Mouse (Mus musculus) c-Kit-negative CD71-positive TER-119-positive erythroid progenitor cells, embryonic 14.5 days (primary cell): Measurements from ENCODE around the gene Fam205a4.
"Not testable (repeated sequence)": the region's sequence is repeated elsewhere in the genome, so short reads cannot be mapped to it uniquely, and the experiment has no call there.

Experiments used
- DNase-seq: peaks from one replicate; pipeline ENCODE4 v3.0.0-alpha.2; 2013; ENCODE audit warnings: low read depth, low spot score

Gene Fam205a4

DNA sequence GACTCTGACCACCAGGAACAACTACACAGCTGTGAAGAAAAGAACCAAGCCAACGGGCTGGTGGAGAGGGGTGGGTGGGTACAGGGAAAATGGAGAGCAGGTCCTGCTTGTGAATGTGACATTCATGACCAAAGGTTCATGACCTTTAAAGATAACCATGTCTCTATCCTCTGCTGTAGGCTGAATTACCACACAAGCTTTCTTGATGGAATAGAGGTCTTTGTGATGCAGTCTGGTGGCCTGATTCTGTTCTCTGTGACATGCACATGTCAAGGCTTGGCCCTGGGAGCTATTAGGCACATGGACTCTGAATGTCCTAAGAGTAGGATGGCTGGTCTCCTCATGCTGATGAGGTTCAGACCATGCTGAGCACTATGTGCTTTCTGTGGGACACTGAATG lies at the start of gene Fam205a4:
Fam205a4 (plus strand) TSS at position 301 of the 400 bp plus-strand sequence.
- DNase-seq, result not testable (repeated sequence)

- not testable (repeated sequence) for DNase-seq
These were observed 24.6 kb upstream of the Fam205a4 start, which contains the start of gene Gm20878 for GRCm38 (mm10) chr4:41941272-41941671. Gene Gm20878 (plus strand): TSS chr4:41941572.
